Mouse (Mus musculus) liver, adult 10 weeks (tissue): ENCODE results near the gene Ucma. TPM values are rescaled to one million over a fixed set of nuclear protein-coding genes. Genes with fewer than 3 reads are reported as not detected.

Experiments used
- polyA plus RNA-seq: library from polyadenylated mRNA; stranded (reverse); fragments of 350-450 nt; fragmentation: Illumina TruSeq; extraction: RNeasy Lipid Tissue Mini Kit (QIAGEN cat#74804); gene quantifications from one replicate; pipeline ENCODE4 v1.2.3, GENCODE M21; 2014; ENCODE audit warnings: low read depth, low replicate concordance

Ucma gene
- polyA plus RNA-seq: not detected

GRCm38 (mm10) chr2:4975807-4976206 is at the start of gene Ucma:
Gene Ucma, plus strand, starts transcription at chr2:4976122.

GRCm38 (mm10) chr2:5012491-5013324 is 36.8 kb downstream of the Ucma start, which contains the start of gene Mcm10:
Gene Mcm10, minus strand, starts transcription at chr2:5012791.

Other genes starting within 250 kb of the Ucma start
- 22.2 TPM for gene Sephs1, start 94.6 kb upstream of the Ucma start, polyA plus RNA-seq
- 3,549 TPM for gene Phyh, start 57.1 kb upstream of the Ucma start, polyA plus RNA-seq
- 8.4 TPM for gene Mcm10, start 36.7 kb downstream of the Ucma start, polyA plus RNA-seq
- gene Optn, start 87.9 kb downstream of the Ucma start, polyA plus RNA-seq: 47.5 TPM
- 0.87 TPM for gene Ccdc3, start 161.7 kb downstream of the Ucma start, polyA plus RNA-seq